Mouse (Mus musculus) adrenal gland, adult 18-20 months (tissue): Measurements from ENCODE around the gene Rrp8. TPM values are rescaled to one million over a fixed set of nuclear protein-coding genes. Genes with fewer than 3 reads are reported as not detected.
A peak's percentile ranks its signal among the peaks of the same experiment; 100 is the strongest.

Experiments
- DNase-seq, 2 experiments: peaks; one replicate each; pipeline ENCODE4 v3.0.0; 2021 to 2022; ENCODE audit warnings: low spot score in 2 of 2
- long read RNA-seq, 2 experiments: library from polyadenylated mRNA; stranded (forward); transcript quantifications; one replicate each; pipeline ENCODE4 v2.0.0; 2021
- total RNA-seq, 2 experiments: library from RNA; stranded (reverse); gene quantifications; 1 replicate in 1 of 2; 2 replicates in 1 of 2; pipeline ENCODE4 v1.2.3; 2021

The Rrp8 gene
- 10 to 100 TPM; 21.5 to 25.0 TPM for total RNA-seq
- long read RNA-seq, experiment 1, transcript Rrp8-201 (7 exons, 3,053 nt) = major isoform, 28 of 34 reads
- long read RNA-seq, experiment 1, partial matches to known transcripts = 1 of 34 reads
- long read RNA-seq, experiment 1, other reads (novel, unspliced or antisense) = 4 of 34 reads
- long read RNA-seq, experiment 2, transcript Rrp8-201 (7 exons, 3,053 nt) = major isoform, 58 of 69 reads
- long read RNA-seq, experiment 2, partial matches to known transcripts = 4 of 69 reads
- long read RNA-seq, experiment 2, other reads (novel, unspliced or antisense) = 6 of 69 reads

GRCm38 (mm10) chr7:105736911-105737521, at the start of gene Rrp8:
Gene Rrp8, minus strand, starts transcription at chr7:105737385.
- DNase-seq = peak; percentile 56 to 61

GRCm38 (mm10) chr7:105786506-105787284, 49.5 kb upstream of the Rrp8 start:
- DNase-seq = no peak

- DNase-seq = no peak
Observed at GRCm38 (mm10) chr7:105784556-105784955, 47.4 kb upstream of the Rrp8 start.

GRCm38 (mm10) chr7:105783861-105784260, 46.7 kb upstream of the Rrp8 start:
- no peak for DNase-seq

- no peak for DNase-seq
Observed at GRCm38 (mm10) chr7:105778553-105779265, 41.5 kb upstream of the Rrp8 start.

GRCm38 (mm10) chr7:105777797-105778552, 40.8 kb upstream of the Rrp8 start:
- DNase-seq = no peak

GRCm38 (mm10) chr7:105777316-105777715, 40.1 kb upstream of the Rrp8 start:
- DNase-seq = no peak

- no peak for DNase-seq
Observed at GRCm38 (mm10) chr7:105776026-105776425, 38.8 kb upstream of the Rrp8 start.

- no peak for DNase-seq
Observed at GRCm38 (mm10) chr7:105774661-105775060, 37.5 kb upstream of the Rrp8 start.

- no peak for DNase-seq
Observed at GRCm38 (mm10) chr7:105773041-105773440, 35.9 kb upstream of the Rrp8 start.

GRCm38 (mm10) chr7:105772331-105772730, 35.1 kb upstream of the Rrp8 start:
- DNase-seq = no peak

GRCm38 (mm10) chr7:105769959-105770358, 32.8 kb upstream of the Rrp8 start:
- no peak for DNase-seq

- DNase-seq = no peak
Observed at GRCm38 (mm10) chr7:105767729-105768165, 30.6 kb upstream of the Rrp8 start.

GRCm38 (mm10) chr7:105764331-105764730, 27.1 kb upstream of the Rrp8 start:
- DNase-seq = no peak

- DNase-seq = no peak
Observed at GRCm38 (mm10) chr7:105762517-105763270, 25.5 kb upstream of the Rrp8 start.

- DNase-seq = no peak
Observed at GRCm38 (mm10) chr7:105761813-105762484, 24.8 kb upstream of the Rrp8 start.

- no peak for DNase-seq
Observed at GRCm38 (mm10) chr7:105753281-105753680, 16.1 kb upstream of the Rrp8 start.

- DNase-seq = no peak
Observed at GRCm38 (mm10) chr7:105752716-105753115, 15.5 kb upstream of the Rrp8 start.
